Mouse (Mus musculus): ENCODE measurements around the gene Ramp3. TPM values are rescaled to one million over a fixed set of nuclear protein-coding genes. Genes with fewer than 3 reads are reported as not detected.

The Ramp3 gene
- polyA plus RNA-seq, 1 experiment from 2014 or later = 1.7 TPM

Other genes starting within 250 kb of the Ramp3 start
- 4,539 and 4,606 TPM in 2 replicates for gene Ppia, start 243.1 kb upstream of the Ramp3 start, polyA plus RNA-seq (2016; fragmentation: Nextera tagmentation; extraction: Ambion mirVana)
- 306 TPM in 2 replicates for gene H2afv, start 214.1 kb upstream of the Ramp3 start, polyA plus RNA-seq (2016; fragmentation: Nextera tagmentation; extraction: Ambion mirVana)
- 29.8 and 32.6 TPM in 2 replicates for gene Purb, start 182.6 kb upstream of the Ramp3 start, polyA plus RNA-seq (2016; fragmentation: Nextera tagmentation; extraction: Ambion mirVana)
- 0.23 and 0.60 TPM in 2 replicates for gene Myo1g, start 137.6 kb upstream of the Ramp3 start, polyA plus RNA-seq (2016; fragmentation: Nextera tagmentation; extraction: Ambion mirVana)
- 61.2 and 64.1 TPM in 2 replicates for gene Ccm2, start 111.6 kb upstream of the Ramp3 start, polyA plus RNA-seq (2016; fragmentation: Nextera tagmentation; extraction: Ambion mirVana)
- gene Nacad, start 52.5 kb upstream of the Ramp3 start, polyA plus RNA-seq (2016; fragmentation: Nextera tagmentation; extraction: Ambion mirVana) = 0.60 and 2.0 TPM in 2 replicates
- gene Tbrg4, start 32.5 kb upstream of the Ramp3 start, polyA plus RNA-seq (2016; fragmentation: Nextera tagmentation; extraction: Ambion mirVana) = 49.9 and 52.5 TPM in 2 replicates
- not detected in 2 replicates for gene Wap, start 19.9 kb upstream of the Ramp3 start, polyA plus RNA-seq (2016; fragmentation: Nextera tagmentation; extraction: Ambion mirVana)
- not detected in 2 replicates for gene Gm11983, start 179.1 kb downstream of the Ramp3 start, polyA plus RNA-seq (2016; fragmentation: Nextera tagmentation; extraction: Ambion mirVana)